Mouse (Mus musculus): ENCODE results near the gene Slc9a5. TPM values are rescaled to one million over a fixed set of nuclear protein-coding genes. Genes with fewer than 3 reads are reported as not detected.
A peak's percentile ranks its signal among the peaks of the same experiment; 100 is the strongest.

The Slc9a5 gene
- total RNA-seq, 2 experiments from 2014 or later: 1.7 TPM

DNA sequence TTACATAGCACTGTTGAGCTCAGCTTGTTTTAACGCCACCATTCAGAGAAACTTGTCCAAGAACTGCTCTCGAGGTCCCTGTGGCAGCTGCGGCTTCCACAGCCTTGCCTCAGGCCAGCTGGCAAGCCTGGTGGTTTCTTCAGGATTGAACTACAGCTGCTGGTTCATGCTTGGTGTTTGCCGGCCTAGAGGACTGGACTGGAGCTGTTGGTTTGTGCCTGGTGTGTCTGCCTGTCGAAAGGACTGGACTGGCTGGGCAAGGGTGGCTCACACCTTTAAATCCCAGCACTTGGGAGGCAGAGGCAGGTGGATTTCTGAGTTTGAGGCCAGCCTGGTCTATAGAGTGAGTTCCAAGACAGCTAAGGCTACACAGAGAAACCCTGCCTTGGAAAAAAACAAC lies 51.4 kb downstream of the Slc9a5 start:
- no peak for DNase-seq
- intact Hi-C loops (cut with DNase I): no loop called here

DNA sequence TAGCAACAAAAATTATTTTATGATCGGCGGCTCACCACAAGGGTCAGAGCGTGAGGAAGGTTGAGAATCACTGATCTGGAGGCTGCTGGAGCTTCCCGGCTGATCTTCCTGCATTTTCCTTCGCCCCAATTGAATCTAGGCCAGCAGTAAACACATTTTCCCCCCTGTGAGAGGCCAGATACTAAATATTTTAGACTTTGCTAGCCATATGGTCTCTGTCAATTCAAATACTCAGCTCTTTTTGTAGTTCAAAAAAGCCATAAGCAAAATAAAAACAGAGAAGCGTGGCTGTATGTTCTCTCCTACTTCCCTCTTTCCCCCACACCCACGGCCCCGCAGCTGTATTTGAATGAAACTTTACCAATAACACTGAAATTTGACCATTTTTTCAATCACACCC lies 54.8 kb downstream of the Slc9a5 start:
- no peak for DNase-seq
- intact Hi-C loops (cut with DNase I): no loop called here

DNA sequence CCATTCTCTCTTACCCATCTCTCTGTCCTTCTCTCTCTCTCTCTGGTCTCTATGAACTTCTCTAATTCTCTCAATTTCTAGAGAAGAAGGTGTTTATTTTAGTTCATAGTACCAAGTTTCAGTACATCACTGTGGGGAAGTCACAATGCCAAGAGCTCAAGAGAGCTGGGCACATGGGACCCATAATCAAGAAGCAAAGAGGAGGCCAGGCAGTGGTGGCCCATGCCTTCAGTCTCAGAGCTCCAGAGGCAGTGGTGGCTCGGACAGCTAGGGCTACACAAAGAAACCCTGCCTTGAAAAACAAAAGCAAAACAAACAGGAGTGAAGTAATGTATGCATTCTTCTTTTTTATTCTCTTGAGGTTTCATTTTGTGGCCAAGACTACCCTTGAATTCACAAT lies 55.9 kb downstream of the Slc9a5 start:
- intact Hi-C loops (cut with DNase I): no loop called here

DNA sequence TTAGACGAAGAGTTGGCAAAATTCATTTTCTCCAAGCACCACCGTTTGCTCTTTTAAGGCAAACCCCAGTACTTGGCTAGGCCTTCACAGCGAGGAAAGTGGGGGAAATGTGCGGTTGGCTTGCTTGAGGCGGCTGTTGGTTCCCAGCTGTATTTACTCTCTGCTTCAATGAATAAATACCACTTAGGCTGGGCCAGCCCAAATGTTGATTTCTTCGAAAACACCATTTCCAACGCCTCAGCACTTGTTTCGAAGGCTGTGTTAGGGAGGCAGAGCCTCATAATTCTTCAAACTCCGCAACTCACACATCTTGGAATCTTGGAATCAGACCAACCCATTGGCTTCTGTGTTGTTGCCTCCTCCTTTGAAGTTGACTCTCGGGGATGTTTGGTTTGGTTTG lies 57.8 kb downstream of the Slc9a5 start:
- DNase-seq: no peak
- intact Hi-C loops (cut with DNase I): no loop called here

More for the DNA sequence above, 55.9 kb downstream of the Slc9a5 start:
- no peak for DNase-seq

DNA sequence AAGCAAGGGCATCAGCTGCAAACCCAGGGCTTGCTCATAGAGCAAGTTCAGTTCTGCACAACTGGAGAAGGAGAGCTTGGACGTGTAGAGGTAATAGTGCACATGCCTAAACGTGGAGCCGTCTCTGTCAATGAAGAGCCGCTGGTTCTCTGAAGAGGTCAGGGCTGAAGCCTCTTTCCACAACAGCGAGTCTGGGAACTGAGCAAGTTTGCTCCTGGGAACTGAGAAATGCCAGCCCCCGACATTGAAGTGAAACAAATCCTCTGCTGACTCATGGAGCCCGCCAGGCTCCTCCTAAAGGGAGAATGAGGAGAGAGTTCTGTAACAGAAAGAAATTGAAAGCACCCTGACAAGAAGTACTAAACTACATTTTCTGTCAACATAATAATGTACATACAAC lies 59.7 kb downstream of the Slc9a5 start:
- intact Hi-C loops (cut with DNase I): no loop called here
- no peak for DNase-seq

DNA sequence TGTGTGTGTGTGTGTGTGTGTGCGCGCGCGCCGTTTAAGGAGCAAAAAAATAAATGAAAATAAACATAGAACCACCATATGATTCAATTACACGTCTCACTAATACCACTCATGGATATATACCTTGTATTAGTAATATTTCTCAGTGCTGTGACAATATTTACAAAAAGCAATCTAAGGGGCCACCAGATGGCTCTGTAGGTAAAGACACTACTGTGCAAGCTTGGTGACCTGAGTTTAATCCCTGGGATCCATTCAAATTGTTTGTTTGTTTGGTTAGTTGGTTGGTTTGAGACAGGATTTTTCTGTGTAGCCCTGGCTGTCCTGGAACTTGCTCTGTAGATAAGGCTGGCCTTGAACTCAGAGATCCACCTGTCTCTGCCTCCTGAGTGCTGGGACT lies 61.3 kb downstream of the Slc9a5 start:
- DNase-seq: no peak
- intact Hi-C loops (cut with DNase I): loop anchor here (5.0 kb wide), 2 partner anchors 37 to 67 kb away; no protein-coding TSS in a partner anchor

DNA sequence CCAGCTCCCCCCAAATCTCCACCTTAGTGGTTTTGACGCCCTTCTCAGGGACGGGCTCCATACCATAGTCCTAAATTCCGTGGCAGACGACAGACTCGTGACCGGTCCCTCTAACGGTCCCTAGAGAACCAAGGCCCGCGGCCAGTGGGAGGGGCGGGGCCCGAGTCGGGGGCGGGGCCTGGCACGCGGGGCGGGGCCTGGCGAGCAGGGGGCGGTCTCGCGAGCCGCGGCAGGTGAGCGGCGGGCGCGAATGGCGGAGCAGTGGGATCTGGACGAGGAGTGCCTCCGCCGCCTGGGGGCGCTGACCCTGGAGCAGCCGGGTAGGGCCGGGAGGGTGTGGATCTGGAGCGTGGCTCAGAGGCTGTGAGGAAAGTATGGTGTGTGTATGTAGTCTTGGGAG lies 64.7 kb downstream of the Slc9a5 start, which contains the start of the genes Kctd19 and Lrrc36:
Gene Kctd19 (minus strand): TSS at position 112 of the 400 bp plus-strand sequence.
Gene Lrrc36 (plus strand): TSS at position 181 of the 400 bp plus-strand sequence.
- intact Hi-C loops (cut with DNase I): loop anchor here (5.0 kb wide), 2 partner anchors 34 to 64 kb away; no protein-coding TSS in a partner anchor

DNA sequence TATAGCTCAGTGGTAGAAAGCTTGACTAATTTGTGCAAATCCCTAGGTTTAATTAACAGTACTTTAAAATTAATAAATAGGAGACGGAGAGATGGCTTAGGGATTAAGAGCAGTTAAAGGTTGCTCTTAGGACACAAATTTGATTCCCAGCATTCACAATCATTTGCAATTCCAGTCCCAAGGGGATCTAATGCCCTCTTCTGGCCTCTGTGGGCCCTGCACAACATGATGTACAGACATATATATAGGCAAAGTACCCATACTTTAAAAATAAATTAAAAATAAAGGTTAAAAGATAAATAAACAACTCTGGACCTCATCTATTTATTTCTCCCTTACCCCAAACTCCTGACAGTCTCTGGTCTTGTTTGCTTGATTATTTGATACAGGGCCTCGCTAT lies 70.3 kb downstream of the Slc9a5 start:
- intact Hi-C loops (cut with DNase I): no loop called here
- DNase-seq: no peak

More for the DNA sequence above, 64.7 kb downstream of the Slc9a5 start, which contains the start of the genes Kctd19 and Lrrc36:
- peak; percentile 33 to 64 for DNase-seq

Small RNA genes within 50 kb of the gene (microRNA-seq; reads per million reads assigned to microRNA genes)
- gene Gm27320: 0 reads per million in 2 experiments
- gene Mir328: 1,099 to 1,775 reads per million in 2 experiments

Other genes with a start within 250 kb of the Slc9a5 start
- not detected for gene Ces4a, start 217.0 kb upstream of the Slc9a5 start, total RNA-seq (2021)
- 10 to 100 TPM; 32.4 to 37.0 TPM for gene Cbfb, start 178.2 kb upstream of the Slc9a5 start, total RNA-seq (2021)
- gene D230025D16Rik, start 123.7 kb upstream of the Slc9a5 start, total RNA-seq (2021): 10 to 100 TPM; 18.2 to 19.5 TPM
- gene B3gnt9, start 93.7 kb upstream of the Slc9a5 start, total RNA-seq (2021): 1 to 10 TPM; 8.9 to 9.5 TPM
- gene Tradd, start 84.2 kb upstream of the Slc9a5 start, total RNA-seq (2021): 1 to 10 TPM; 9.1 to 9.7 TPM
- 1 to 10 TPM; 2.8 to 4.1 TPM for gene Fbxl8, start 84.2 kb upstream of the Slc9a5 start, total RNA-seq (2021)
- gene Hsf4, start 79.0 kb upstream of the Slc9a5 start, total RNA-seq (2021): under 1 TPM; 0.84 to 0.94 TPM
- 10 to 100 TPM; 14.7 to 16.2 TPM for gene Nol3, start 72.7 kb upstream of the Slc9a5 start, total RNA-seq (2021)
- 1 to 10 TPM; 2.8 to 6.3 TPM for gene 4931428F04Rik, start 59.0 kb upstream of the Slc9a5 start, total RNA-seq (2021)
- gene Exoc3l, start 52.7 kb upstream of the Slc9a5 start, total RNA-seq (2021): 10 to 100 TPM; 11.6 to 13.6 TPM
- 10 to 100 TPM; 25.6 to 29.0 TPM for gene E2f4, start 51.2 kb upstream of the Slc9a5 start, total RNA-seq (2021)
- 1 to 10 TPM; 1.1 to 1.5 TPM for gene Elmo3, start 43.2 kb upstream of the Slc9a5 start, total RNA-seq (2021)
- gene Lrrc29, start 22.6 kb upstream of the Slc9a5 start, total RNA-seq (2021): 1 to 10 TPM; 2.0 to 2.5 TPM
- 10 to 100 TPM; 30.7 to 31.5 TPM for gene Tmem208, start 22.5 kb upstream of the Slc9a5 start, total RNA-seq (2021)
- gene Fhod1, start 890 bp upstream of the Slc9a5 start, total RNA-seq (2021): 10 to 100 TPM; 10.9 to 11.7 TPM
- under 1 TPM in 1 of 2 experiments, not detected in 1; 0.12 TPM for gene Plekhg4, start 24.4 kb downstream of the Slc9a5 start, total RNA-seq (2021)
- under 1 TPM in 1 of 2 experiments, not detected in 1; 0.12 TPM for gene Kctd19, start 64.7 kb downstream of the Slc9a5 start, total RNA-seq (2021)
- gene Lrrc36, start 64.7 kb downstream of the Slc9a5 start, total RNA-seq (2021): 1 to 10 TPM in 1 of 2 experiments, under 1 TPM in 1; 0.77 to 1.2 TPM
- 10 to 100 TPM; 55.8 to 56.1 TPM for gene Tppp3, start 122.7 kb downstream of the Slc9a5 start, total RNA-seq (2021)
- gene Zdhhc1, start 148.1 kb downstream of the Slc9a5 start, total RNA-seq (2021): 10 to 100 TPM; 14.8 to 16.8 TPM
- gene Hsd11b2, start 169.9 kb downstream of the Slc9a5 start, total RNA-seq (2021): 1 to 10 TPM in 1 of 2 experiments, under 1 TPM in 1; 0.60 to 2.1 TPM
- 10 to 100 TPM; 60.1 to 64.0 TPM for gene Atp6v0d1, start 217.2 kb downstream of the Slc9a5 start, total RNA-seq (2021)